Mouse (Mus musculus) MEL (cell line): Measurements from ENCODE around the gene Kdm4d. TPM values are rescaled to one million over a fixed set of nuclear protein-coding genes. Genes with fewer than 3 reads are reported as not detected.

Experiments
- DNase-seq: peaks from one replicate; pipeline ENCODE4 v3.0.0; 2011; ENCODE audit warnings: low read depth, low spot score
- H3K27ac ChIP-seq: 2 replicates; pipeline ENCODE4 v1.5.1; 2012; ENCODE audit warnings: low read depth, mild to moderate bottlenecking, control low read depth, low read length, moderate library complexity; ENCODE audit not compliant: control insufficient read depth
- H3K27me3 ChIP-seq, 2 experiments: fragments of 150-350 bp in 1 of 2; sonication (generic) in 1 of 2; 2 replicates each; pipeline ENCODE4 v1.6.1; 2012; ENCODE audit warnings: low read length in 2 of 2, mild to moderate bottlenecking in 2 of 2, improper control_type of control experiment in 1 of 2, moderate library complexity in 1 of 2; ENCODE audit not compliant: insufficient read depth in 2 of 2, control insufficient read depth in 1 of 2
- H3K36me3 ChIP-seq, 2 experiments: 2 replicates each; pipeline ENCODE4 v1.6.1; 2012 to 2014; ENCODE audit warnings: low read length in 2 of 2, improper control_type of control experiment in 1 of 2, inconsistent platforms in 1 of 2, mild to moderate bottlenecking in 1 of 2; ENCODE audit not compliant: insufficient read depth in 2 of 2, control insufficient read depth in 1 of 2
- H3K4me1 ChIP-seq, 2 experiments: fragments of 150-350 bp in 1 of 2; sonication (generic) in 1 of 2; 2 replicates each; pipeline ENCODE4 v1.6.1; 2012; ENCODE audit warnings: low read length in 2 of 2, improper control_type of control experiment in 1 of 2, mild to moderate bottlenecking in 1 of 2; ENCODE audit not compliant: insufficient read depth in 2 of 2, control insufficient read depth in 1 of 2
- H3K4me3 ChIP-seq, 2 experiments: fragments of 150-350 bp in 1 of 2; sonication (generic) in 1 of 2; 2 replicates each; pipeline ENCODE4 v1.5.1; 2012; ENCODE audit warnings: low read depth in 2 of 2, low read length in 2 of 2, mild to moderate bottlenecking in 2 of 2, moderate library complexity in 2 of 2, control low read depth in 1 of 2, improper control_type of control experiment in 1 of 2; ENCODE audit not compliant: control insufficient read depth in 1 of 2, insufficient read depth in 1 of 2
- H3K79me2 ChIP-seq: 2 replicates; pipeline ENCODE4 v1.6.1; 2012; ENCODE audit warnings: mild to moderate bottlenecking, low read length, moderate library complexity; ENCODE audit not compliant: control insufficient read depth, poor library complexity, insufficient read depth
- H3K9ac ChIP-seq: 2 replicates; pipeline ENCODE4 v1.6.1; 2012; ENCODE audit warnings: low read depth, mild to moderate bottlenecking, control low read depth, low read length, moderate library complexity; ENCODE audit not compliant: control insufficient read depth, poor library complexity, severe bottlenecking
- H3K9me3 ChIP-seq: fragments of 150-350 bp; sonication (generic); replicated peaks from 2 replicates; pipeline ENCODE4 v1.6.1; 2012; ENCODE audit warnings: mild to moderate bottlenecking, low read length, improper control_type of control experiment, moderate library complexity; ENCODE audit not compliant: insufficient read depth
- BHLHE40 ChIP-seq: IDR thresholded peaks from 2 replicates; pipeline ENCODE4 v1.6.1; 2012; ENCODE audit warnings: low read depth, mild to moderate bottlenecking, inconsistent platforms, low read length, improper control_type of control experiment, borderline replicate concordance
- CHD1 ChIP-seq: IDR thresholded peaks from 2 replicates; pipeline ENCODE4 v1.6.1; 2012; ENCODE audit warnings: low read depth, mild to moderate bottlenecking, inconsistent platforms, low read length, improper control_type of control experiment
- CHD2 ChIP-seq: IDR thresholded peaks from 2 replicates; pipeline ENCODE4 v1.6.1; 2011; ENCODE audit warnings: low read length, improper control_type of control experiment
- CTCF ChIP-seq, 3 experiments: IDR thresholded peaks in 2 of 3; conservative IDR thresholded peaks in 1 of 3; 2 replicates each; pipeline ENCODE4 v1.5.1; 2011 to 2012; ENCODE audit warnings: low read length in 3 of 3, low read depth in 2 of 3, mild to moderate bottlenecking in 2 of 3, improper control_type of control experiment in 1 of 3, inconsistent platforms in 1 of 3, mixed read lengths in 1 of 3, moderate library complexity in 1 of 3; ENCODE audit not compliant: control insufficient read depth in 1 of 3, insufficient read depth in 1 of 3, poor library complexity in 1 of 3, severe bottlenecking in 1 of 3
- E2F4 ChIP-seq: IDR thresholded peaks from 2 replicates; pipeline ENCODE4 v1.6.1; 2011; ENCODE audit warnings: low read depth, low read length, improper control_type of control experiment, borderline replicate concordance
- ELF1 ChIP-seq: IDR thresholded peaks from 2 replicates; pipeline ENCODE4 v1.6.1; 2014; ENCODE audit warnings: low read depth, mild to moderate bottlenecking, inconsistent platforms, low read length, improper control_type of control experiment, moderate library complexity
- EP300 ChIP-seq, 2 experiments: IDR thresholded peaks; 2 replicates each; pipeline ENCODE4 v1.6.1; 2011; ENCODE audit warnings: improper control_type of control experiment in 2 of 2, low read length in 2 of 2, low read depth in 1 of 2, mild to moderate bottlenecking in 1 of 2
- ETS1 ChIP-seq: IDR thresholded peaks from 2 replicates; pipeline ENCODE4 v1.6.1; 2012; ENCODE audit warnings: low read depth, mild to moderate bottlenecking, inconsistent platforms, low read length, improper control_type of control experiment, moderate library complexity
- GABPA ChIP-seq: IDR thresholded peaks from 2 replicates; pipeline ENCODE4 v1.6.1; 2012; ENCODE audit warnings: low read depth, mild to moderate bottlenecking, inconsistent platforms, low read length, improper control_type of control experiment, moderate library complexity
- GATA1 ChIP-seq: IDR thresholded peaks from 2 replicates; pipeline ENCODE4 v1.6.1; 2011; ENCODE audit warnings: low read depth, low read length, improper control_type of control experiment
- JUND ChIP-seq: IDR thresholded peaks from 2 replicates; pipeline ENCODE4 v1.6.1; 2011; ENCODE audit warnings: low read depth, mild to moderate bottlenecking, improper control_type of control experiment, low read length
- MAFK ChIP-seq: IDR thresholded peaks from 2 replicates; pipeline ENCODE4 v1.6.1; 2011; ENCODE audit warnings: low read depth, mild to moderate bottlenecking, low read length, improper control_type of control experiment, borderline replicate concordance
- MAX ChIP-seq: IDR thresholded peaks from 2 replicates; pipeline ENCODE4 v1.6.1; 2011; ENCODE audit warnings: low read length, improper control_type of control experiment
- MAZ ChIP-seq: IDR thresholded peaks from 2 replicates; pipeline ENCODE4 v1.6.1; 2012; ENCODE audit warnings: low read depth, mild to moderate bottlenecking, inconsistent platforms, low read length, improper control_type of control experiment
- MEF2A ChIP-seq: IDR thresholded peaks from 2 replicates; pipeline ENCODE4 v1.6.1; 2014; ENCODE audit warnings: low read depth, mild to moderate bottlenecking, inconsistent platforms, low read length, improper control_type of control experiment; ENCODE audit not compliant: poor library complexity, insufficient replicate concordance, severe bottlenecking; ENCODE audit errors: extremely low read depth
- MXI1 ChIP-seq: IDR thresholded peaks from 2 replicates; pipeline ENCODE4 v1.6.1; 2011; ENCODE audit warnings: mild to moderate bottlenecking, low read depth, low read length, improper control_type of control experiment
- MYB ChIP-seq: IDR thresholded peaks from 2 replicates; pipeline ENCODE4 v1.6.1; 2011; ENCODE audit warnings: mild to moderate bottlenecking, low read depth, low read length, improper control_type of control experiment
- NELFE ChIP-seq: IDR thresholded peaks from 2 replicates; pipeline ENCODE4 v1.6.1; 2011; ENCODE audit warnings: low read depth, low read length, improper control_type of control experiment
- NRF1 ChIP-seq: IDR thresholded peaks from 2 replicates; pipeline ENCODE4 v1.6.1; 2014; ENCODE audit warnings: low read depth, mild to moderate bottlenecking, inconsistent platforms, low read length, improper control_type of control experiment, moderate library complexity; ENCODE audit not compliant: poor library complexity, insufficient read depth, severe bottlenecking
- POLR2A ChIP-seq, 2 experiments: IDR thresholded peaks; 2 replicates each; pipeline ENCODE4 v1.6.1; 2011 to 2012; ENCODE audit warnings: low read length in 2 of 2, mild to moderate bottlenecking in 2 of 2, control low read depth in 1 of 2, improper control_type of control experiment in 1 of 2, low read depth in 1 of 2, moderate library complexity in 1 of 2; ENCODE audit not compliant: control insufficient read depth in 1 of 2, insufficient read depth in 1 of 2, poor library complexity in 1 of 2
- POLR2AphosphoS2 ChIP-seq: IDR thresholded peaks from 2 replicates; pipeline ENCODE4 v1.6.1; 2011; ENCODE audit warnings: low read length, improper control_type of control experiment
- POLR2AphosphoS5 ChIP-seq: IDR thresholded peaks from 2 replicates; pipeline ENCODE4 v1.6.1; 2012; ENCODE audit warnings: low read depth, borderline replicate concordance, mild to moderate bottlenecking, inconsistent platforms, low read length, moderate library complexity, mixed read lengths
- RAD21 ChIP-seq: IDR thresholded peaks from 2 replicates; pipeline ENCODE4 v1.6.1; 2011; ENCODE audit warnings: mild to moderate bottlenecking, low read depth, low read length, improper control_type of control experiment
- RCOR1 ChIP-seq: IDR thresholded peaks from 2 replicates; pipeline ENCODE4 v1.6.1; 2012; ENCODE audit warnings: low read depth, mild to moderate bottlenecking, inconsistent platforms, low read length, improper control_type of control experiment
- TBP ChIP-seq: IDR thresholded peaks from 2 replicates; pipeline ENCODE4 v1.8.0; 2011; ENCODE audit warnings: low read depth, low read length, improper control_type of control experiment
- TCF12 ChIP-seq: IDR thresholded peaks from 2 replicates; pipeline ENCODE4 v1.6.1; 2014; ENCODE audit warnings: low read depth, mild to moderate bottlenecking, inconsistent platforms, low read length, improper control_type of control experiment, moderate library complexity
- UBTF ChIP-seq: IDR thresholded peaks from 2 replicates; pipeline ENCODE4 v1.6.1; 2012; ENCODE audit warnings: low read depth, mild to moderate bottlenecking, inconsistent platforms, low read length, improper control_type of control experiment, moderate library complexity, borderline replicate concordance; ENCODE audit not compliant: insufficient read depth
- USF1 ChIP-seq: IDR thresholded peaks from 2 replicates; pipeline ENCODE4 v1.6.1; 2014; ENCODE audit warnings: low read depth, mild to moderate bottlenecking, inconsistent platforms, low read length, improper control_type of control experiment, moderate library complexity
- USF2 ChIP-seq, 2 experiments: IDR thresholded peaks; 2 replicates each; pipeline ENCODE4 v1.6.1; 2011 to 2012; ENCODE audit warnings: improper control_type of control experiment in 2 of 2, low read length in 2 of 2, borderline replicate concordance in 1 of 2, inconsistent platforms in 1 of 2, low read depth in 1 of 2, mild to moderate bottlenecking in 1 of 2; ENCODE audit not compliant: insufficient read depth in 1 of 2
- ZC3H11A ChIP-seq: IDR thresholded peaks from 2 replicates; pipeline ENCODE4 v1.6.1; 2012; ENCODE audit warnings: low read depth, mild to moderate bottlenecking, inconsistent platforms, low read length, improper control_type of control experiment
- ZKSCAN1 ChIP-seq: IDR thresholded peaks from 2 replicates; pipeline ENCODE4 v1.6.1; 2012; ENCODE audit warnings: low read depth, mild to moderate bottlenecking, inconsistent platforms, low read length, improper control_type of control experiment, moderate library complexity
- ZMIZ1 ChIP-seq: IDR thresholded peaks from 2 replicates; pipeline ENCODE4 v1.6.1; 2012; ENCODE audit warnings: low read depth, mild to moderate bottlenecking, inconsistent platforms, low read length, improper control_type of control experiment, moderate library complexity
- ZNF384 ChIP-seq: IDR thresholded peaks from 2 replicates; pipeline ENCODE4 v1.6.1; 2012; ENCODE audit warnings: low read depth, mild to moderate bottlenecking, inconsistent platforms, low read length, improper control_type of control experiment
- polyA plus RNA-seq, 2 experiments: library from polyadenylated mRNA; stranded (reverse) in 1 of 2; unstranded in 1 of 2; fragments of >175 nt in 1 of 2; fragments of >200 nt in 1 of 2; gene quantifications; 2 replicates each; pipeline versions ENCODE4 v1.2.1 to v1.2.4; 2012; ENCODE audit warnings: low replicate concordance in 2 of 2, low read depth in 1 of 2; ENCODE audit not compliant: insufficient read length in 2 of 2, insufficient read depth in 1 of 2, missing spikeins in 1 of 2
- total RNA-seq: library from RNA; depleted of rRNA; stranded (reverse); fragments of 300-350 nt; gene quantifications from 2 replicates; pipeline ENCODE4 v1.2.3, GENCODE M21; 2012; rRNA removed

Gene Kdm4d
- total RNA-seq (0.56 and 0.58 TPM in 2 replicates), polyA plus RNA-seq (under 1 TPM in 1 of 2 experiments, not detected in 1; 0.40 TPM)

DNA sequence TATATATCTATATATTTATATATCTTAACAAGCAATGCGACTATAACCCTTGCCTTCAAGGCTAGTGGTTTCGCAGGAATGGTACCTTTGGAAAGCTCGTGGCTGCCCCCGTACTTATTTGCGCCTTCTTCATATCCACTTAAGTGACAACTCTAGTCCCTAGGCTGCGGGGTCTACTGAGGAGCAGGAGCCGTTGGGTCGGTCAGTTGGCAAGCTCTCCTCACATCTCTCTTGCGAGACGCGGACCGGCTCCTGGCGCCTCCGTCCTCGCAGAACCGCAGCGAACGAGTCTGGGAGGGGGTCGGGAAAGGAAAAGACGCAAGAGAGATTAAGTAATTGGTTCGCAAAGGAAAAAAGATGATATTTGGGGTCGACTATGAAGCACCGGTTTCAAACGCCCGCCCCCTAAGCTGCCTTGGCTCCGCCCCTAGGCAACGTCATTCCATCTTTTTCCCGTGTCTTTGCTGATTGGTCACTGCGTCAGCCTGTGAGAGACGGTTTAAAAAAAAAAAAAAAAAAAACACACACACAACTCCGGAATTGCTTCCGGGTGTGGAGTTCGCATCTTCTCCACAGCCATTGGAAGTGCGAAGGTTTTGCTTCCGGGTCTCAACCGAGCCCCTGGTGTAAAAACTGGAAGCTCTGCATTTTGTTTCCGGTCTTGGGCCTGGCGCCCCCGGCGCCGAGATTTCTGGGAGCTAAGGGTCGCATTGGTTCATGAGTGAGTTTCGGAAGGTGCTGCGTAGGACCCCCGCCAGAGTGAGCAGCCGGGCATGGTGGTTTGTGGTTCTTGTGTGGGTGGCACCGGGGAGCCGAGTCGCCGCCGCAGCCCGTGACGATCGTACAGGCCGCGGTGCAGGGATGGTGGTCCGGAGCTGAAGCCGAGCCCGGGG, at the start of gene Kdm4d, which contains the start of gene Cwc15:
Gene Kdm4d, minus strand, starts transcription at position 460 of the 893 bp plus-strand sequence.
Gene Cwc15, plus strand, starts transcription at position 595 of the 893 bp plus-strand sequence.
- H3K4me3 ChIP-seq: peak within 1 kb of the TSS; percentile 75 to 78
- no peaks in the 10 kb centered on the region for H3K27me3 ChIP-seq
- H3K4me1 ChIP-seq: peaks cover 6 to 16% of the 10 kb centered on the region in 2 experiments
- H3K36me3 ChIP-seq: peaks cover 20 to 31% of the 10 kb centered on the region in 2 experiments
- peak within 1 kb of the TSS; percentile 77 for H3K9ac ChIP-seq
- peak within 1 kb of the TSS; percentile 52 for H3K27ac ChIP-seq
- H3K79me2 ChIP-seq: peaks cover 13% of the 10 kb centered on the region
- DNase-seq: peak; percentile 100
- H3K9me3 ChIP-seq: no peaks in the 10 kb centered on the region
- TF ChIP-seq CHD1 (no peak; the same call in 1 of the 2 replicates), CTCF (IDR thresholded peaks at IDR 0.05 in 2 of 3, conservative IDR thresholded peaks at IDR 0.05 in 1 of 3; ENCODE audit: control insufficient read depth in 1 of 3, insufficient read depth in 1 of 3, low read depth in 2 of 3, low read length in 3 of 3, poor library complexity in 1 of 3, severe bottlenecking in 1 of 3) (peak in 1 of 3 experiments; percentile 1; a peak in 1 of 6 replicates), POLR2AphosphoS5 (no peak; the same call in 1 of the 2 replicates), TBP (peak; percentile 98), USF2 (IDR thresholded peaks at IDR 0.05; ENCODE audit: borderline replicate concordance in 1 of 2, insufficient read depth in 1 of 2, low read depth in 1 of 2, low read length in 2 of 2) (no peak), ZC3H11A (no peak; the same call in 1 of the 2 replicates), MAX (peak; percentile 87), ZNF384 (peak; percentile 100), POLR2AphosphoS2 (peak; percentile 94), RCOR1 (peak; percentile 93), EP300 (IDR thresholded peaks at IDR 0.05; ENCODE audit: low read depth in 1 of 2, low read length in 2 of 2) (peak; percentile 52 to 87; a peak in 3 of 4 replicates), JUND (peak; percentile 80; the same call in 1 of the 2 replicates), MEF2A (peak; percentile 19; the same call in 1 of the 2 replicates), GATA1 (peak; percentile 73), MAZ (peak; percentile 92), ZKSCAN1 (peak; percentile 93; the same call in 1 of the 2 replicates), ETS1 (peak; percentile 88), ZMIZ1 (peak; percentile 94), MXI1 (peak; percentile 92), MAFK (0 out of 2 replicates have a peak, but pooled peaks have one; percentile 34), E2F4 (peak; percentile 73; the same call in 1 of the 2 replicates), USF1 (peak; percentile 47; the same call in 1 of the 2 replicates), UBTF (peak; percentile 51; the same call in 1 of the 2 replicates), TCF12 (peak; percentile 84), NELFE (peak; percentile 92), BHLHE40 (no peak), POLR2A (IDR thresholded peaks at IDR 0.05; ENCODE audit: control insufficient read depth in 1 of 2, insufficient read depth in 1 of 2, low read depth in 1 of 2, low read length in 2 of 2, poor library complexity in 1 of 2) (peak; percentile 92 to 97), GABPA (peak; percentile 43; the same call in 1 of the 2 replicates), RAD21 (peak; percentile 11), ELF1 (peak; percentile 97), CHD2 (peak; percentile 97), NRF1 (no peak), MYB (peak; percentile 100)
